Mouse (Mus musculus): ENCODE data around the gene Sema6c. TPM values are rescaled to one million over a fixed set of nuclear protein-coding genes. Genes with fewer than 3 reads are reported as not detected.
"Not testable (repeated sequence)": the region's sequence is repeated elsewhere in the genome, so short reads cannot be mapped to it uniquely, and the experiment has no call there.

Gene Sema6c
- polyA plus RNA-seq, 1 experiment from 2014 or later, result 3.8 TPM

- Histone ChIP-seq H3K36me3 (peaks cover 15% of the 10 kb centered on the region; the same call in 1 of the 2 replicates), H3K4me2 (peak within 1 kb of the TSS; percentile 85), H3K27ac (peak within 1 kb of the TSS; percentile 51), H3K27me3 (no peaks in the 10 kb centered on the region), H3K9ac (peak within 1 kb of the TSS; percentile 78), H3K4me1 (peaks cover 19% of the 10 kb centered on the region), H3K9me3 (no peaks in the 10 kb centered on the region), H3K4me3 (peak within 1 kb of the TSS; percentile 65)
- WGBS, result 0% methylated on average over 20 of the region's 20 CpGs
- ATAC-seq (ENCODE audit: borderline replicate concordance, extremely low read depth, low FRiP score, low TSS enrichment), result peak; percentile 88
Observed at GRCm38 (mm10) chr3:95133680-95134101, 26.6 kb upstream of the Sema6c start, which contains the start of the genes Scnm1 and Lysmd1. TSS of gene Scnm1 (minus strand) at chr3:95134011. TSS of gene Lysmd1 (plus strand) at chr3:95134088.

- H3K9me3 ChIP-seq, H3K27me3 ChIP-seq, H3K9ac ChIP-seq, H3K27ac ChIP-seq, H3K4me2 ChIP-seq: not testable (repeated sequence)
- H3K4me3 ChIP-seq, result peak overlapping the region; percentile 65; the same call in 1 of the 2 replicates
- H3K36me3 ChIP-seq, result peaks cover 12% of the 10 kb centered on the region; the same call in 1 of the 2 replicates
- H3K4me1 ChIP-seq, result peaks cover 19% of the 10 kb centered on the region
- no CpG with 5 or more reads among the region's 12 CpGs for WGBS
- peak; percentile 48; the same call in 1 of the 2 replicates for ATAC-seq (ENCODE audit: borderline replicate concordance, extremely low read depth, low FRiP score, low TSS enrichment)
Observed at GRCm38 (mm10) chr3:95134133-95134532, 26.1 kb upstream of the Sema6c start.

- whole genome bisulfite sequencing, result 9% methylated on average over 6 of the region's 6 CpGs
- Histone ChIP-seq H3K4me1 (peaks cover 22% of the 10 kb centered on the region), H3K4me2 (peak overlapping the region; percentile 60), H3K36me3 (peaks cover 8% of the 10 kb centered on the region), H3K4me3 (peak overlapping the region; percentile 31), H3K27me3 (no peaks in the 10 kb centered on the region), H3K27ac (peak overlapping the region; percentile 13; the same call in 1 of the 2 replicates), H3K9me3 (no peaks in the 10 kb centered on the region), H3K9ac (peak overlapping the region; percentile 5; the same call in 1 of the 2 replicates)
- ATAC-seq (ENCODE audit: borderline replicate concordance, extremely low read depth, low FRiP score, low TSS enrichment), result 0 out of 2 replicates have a peak, but pooled peaks have one; percentile 38
Observed at GRCm38 (mm10) chr3:95135023-95135422, 25.2 kb upstream of the Sema6c start.

GRCm38 (mm10) chr3:95135433-95136052, 24.7 kb upstream of the Sema6c start:
- Histone ChIP-seq H3K9ac (no peak overlapping the region), H3K4me1 (peaks cover 22% of the 10 kb centered on the region), H3K9me3 (no peaks in the 10 kb centered on the region), H3K4me3 (peak overlapping the region; percentile 31), H3K4me2 (peak overlapping the region; percentile 60), H3K36me3 (peaks cover 4% of the 10 kb centered on the region), H3K27me3 (no peaks in the 10 kb centered on the region), H3K27ac (no peak overlapping the region)
- 74% methylated on average over 7 of the region's 7 CpGs for WGBS
- no peak for ATAC-seq (ENCODE audit: borderline replicate concordance, extremely low read depth, low FRiP score, low TSS enrichment)

- H3K27me3 ChIP-seq, result no peaks in the 10 kb centered on the region
- no peaks in the 10 kb centered on the region for H3K9me3 ChIP-seq
- peaks cover 12% of the 10 kb centered on the region for H3K36me3 ChIP-seq
- no peak overlapping the region for H3K4me2 ChIP-seq
- H3K27ac ChIP-seq, result no peak overlapping the region
- H3K4me1 ChIP-seq, result peaks cover 22% of the 10 kb centered on the region
- ATAC-seq (ENCODE audit: borderline replicate concordance, extremely low read depth, low FRiP score, low TSS enrichment), result no peak
- no peak overlapping the region for H3K9ac ChIP-seq
- no peak overlapping the region for H3K4me3 ChIP-seq
- 77% methylated on average over 3 of the region's 3 CpGs for WGBS
Observed at GRCm38 (mm10) chr3:95136336-95136735, 23.9 kb upstream of the Sema6c start.

GRCm38 (mm10) chr3:95139586-95140288, 20.5 kb upstream of the Sema6c start:
- H3K36me3 ChIP-seq, result peaks cover 14% of the 10 kb centered on the region
- WGBS, result 57% methylated on average over 25 of the region's 25 CpGs
- H3K4me2 ChIP-seq, result no peak overlapping the region
- peaks cover 14% of the 10 kb centered on the region for H3K4me1 ChIP-seq
- H3K4me3 ChIP-seq, result no peak overlapping the region
- ATAC-seq (ENCODE audit: borderline replicate concordance, extremely low read depth, low FRiP score, low TSS enrichment), result no peak
- H3K27ac ChIP-seq, result peak overlapping the region; percentile 50
- no peak overlapping the region for H3K9ac ChIP-seq
- no peaks in the 10 kb centered on the region for H3K9me3 ChIP-seq
- H3K27me3 ChIP-seq, result no peaks in the 10 kb centered on the region

GRCm38 (mm10) chr3:95140289-95140595, 20.0 kb upstream of the Sema6c start:
- Histone ChIP-seq H3K4me3 (no peak overlapping the region), H3K36me3 (peaks cover 14% of the 10 kb centered on the region), H3K4me2 (no peak overlapping the region), H3K9me3 (no peaks in the 10 kb centered on the region), H3K27ac (peak overlapping the region; percentile 50; the same call in 1 of the 2 replicates), H3K4me1 (peaks cover 11% of the 10 kb centered on the region), H3K27me3 (no peaks in the 10 kb centered on the region), H3K9ac (no peak overlapping the region)
- 53% methylated on average over 18 of the region's 18 CpGs for WGBS
- ATAC-seq (ENCODE audit: borderline replicate concordance, extremely low read depth, low FRiP score, low TSS enrichment), result no peak

GRCm38 (mm10) chr3:95140795-95141194, 19.5 kb upstream of the Sema6c start:
- no peak for ATAC-seq (ENCODE audit: borderline replicate concordance, extremely low read depth, low FRiP score, low TSS enrichment)
- Histone ChIP-seq H3K27ac (no peak overlapping the region), H3K4me3 (no peak overlapping the region), H3K9ac (no peak overlapping the region), H3K4me2 (no peak overlapping the region), H3K4me1 (peaks cover 6% of the 10 kb centered on the region), H3K9me3 (no peaks in the 10 kb centered on the region), H3K27me3 (no peaks in the 10 kb centered on the region), H3K36me3 (peaks cover 14% of the 10 kb centered on the region)
- 92% methylated on average over 6 of the region's 6 CpGs for WGBS

GRCm38 (mm10) chr3:95141474-95141873, 18.8 kb upstream of the Sema6c start:
- 94% methylated on average over 9 of the region's 9 CpGs for WGBS
- Histone ChIP-seq H3K27ac (no peak overlapping the region), H3K9ac (no peak overlapping the region), H3K27me3 (no peaks in the 10 kb centered on the region), H3K36me3 (peaks cover 14% of the 10 kb centered on the region), H3K9me3 (no peaks in the 10 kb centered on the region), H3K4me1 (0 out of 2 replicates have a peak, but pooled peaks cover 3% of the 10 kb centered on the region), H3K4me2 (no peak overlapping the region), H3K4me3 (no peak overlapping the region)
- ATAC-seq (ENCODE audit: borderline replicate concordance, extremely low read depth, low FRiP score, low TSS enrichment), result no peak

- ATAC-seq (ENCODE audit: borderline replicate concordance, extremely low read depth, low FRiP score, low TSS enrichment), result no peak
- H3K27ac ChIP-seq, result no peak within 1 kb of the TSS
- WGBS, result 76% methylated on average over 10 of the region's 10 CpGs
- no peaks in the 10 kb centered on the region for H3K9me3 ChIP-seq
- H3K4me2 ChIP-seq, result no peak within 1 kb of the TSS
- H3K27me3 ChIP-seq, result no peaks in the 10 kb centered on the region
- 0 out of 2 replicates have a peak, but pooled peaks cover 3% of the 10 kb centered on the region for H3K4me1 ChIP-seq
- H3K4me3 ChIP-seq, result no peak within 1 kb of the TSS
- H3K9ac ChIP-seq, result no peak within 1 kb of the TSS
- H3K36me3 ChIP-seq, result peaks cover 14% of the 10 kb centered on the region
Observed at GRCm38 (mm10) chr3:95141952-95142616, 18.2 kb upstream of the Sema6c start, which contains the start of gene Tnfaip8l2. TSS of gene Tnfaip8l2 (minus strand) at chr3:95142360.

GRCm38 (mm10) chr3:95142617-95143011, 17.6 kb upstream of the Sema6c start:
- H3K4me1 ChIP-seq, result 0 out of 2 replicates have a peak, but pooled peaks cover 3% of the 10 kb centered on the region
- H3K27me3 ChIP-seq, result no peaks in the 10 kb centered on the region
- no peak overlapping the region for H3K9ac ChIP-seq
- no peaks in the 10 kb centered on the region for H3K9me3 ChIP-seq
- H3K27ac ChIP-seq, result no peak overlapping the region
- ATAC-seq (ENCODE audit: borderline replicate concordance, extremely low read depth, low FRiP score, low TSS enrichment), result peak; percentile 56; the same call in 1 of the 2 replicates
- H3K4me3 ChIP-seq, result no peak overlapping the region
- 10% methylated on average over 5 of the region's 5 CpGs for WGBS
- H3K4me2 ChIP-seq, result no peak overlapping the region
- H3K36me3 ChIP-seq, result peaks cover 14% of the 10 kb centered on the region

Measured in lung, embryonic 15.5 days (tissue).